Mouse (Mus musculus): Measurements from ENCODE around the gene Olfml3.

GRCm38 (mm10) chr3:103772846-103773245 is 35.0 kb upstream of the Olfml3 start:
- TF ChIP-seq POLR2A (IDR thresholded peaks at IDR 0.05; ENCODE audit: insufficient read length, low read depth) (no peak), TCF12 (IDR thresholded peaks at IDR 0.05; ENCODE audit: insufficient read depth, poor library complexity, severe bottlenecking) (no peak), TCF3 (IDR thresholded peaks at IDR 0.05; ENCODE audit: insufficient read length, low read depth) (no peak), MAX (IDR thresholded peaks at IDR 0.05; ENCODE audit: low read depth) (no peak)
